Mouse (Mus musculus) ES-Bruce4 (cell line): ENCODE results near the gene Phactr4.

Source experiments
- CTCF ChIP-seq: IDR thresholded peaks from one replicate; pipeline ENCODE4 v1.8.1; 2011; ENCODE audit warnings: low read depth, low read length
- EP300 ChIP-seq: IDR thresholded peaks from 2 replicates; pipeline ENCODE4 v1.6.1; 2011; ENCODE audit warnings: low read depth, low read length; ENCODE audit not compliant: insufficient read depth
- POLR2A ChIP-seq: IDR thresholded peaks from one replicate; pipeline ENCODE4 v1.8.1; 2011; ENCODE audit warnings: low read length; ENCODE audit not compliant: insufficient read depth

DNA sequence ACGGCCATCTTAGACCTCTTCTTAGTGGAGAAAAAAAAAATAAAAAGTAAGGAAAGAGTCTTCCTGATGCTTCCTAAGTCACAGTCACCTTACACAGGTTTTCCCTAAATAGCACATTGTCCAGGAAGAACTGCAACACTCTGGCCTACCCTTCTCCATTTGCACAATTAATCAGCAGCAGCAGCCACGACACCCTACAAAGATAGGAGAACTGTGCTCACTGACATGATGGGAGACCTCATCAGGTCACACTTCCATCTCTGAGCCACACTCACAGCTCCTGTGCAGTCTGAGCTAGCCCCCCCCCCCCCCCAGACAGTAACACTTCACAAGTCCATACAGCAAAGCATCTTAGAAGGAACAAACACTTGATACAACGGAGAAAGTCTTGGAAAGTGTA is 25.2 kb downstream of the Phactr4 start:
- no peak for TF ChIP-seq CTCF
- no peak for TF ChIP-seq EP300
- no peak for TF ChIP-seq POLR2A
